Mouse (Mus musculus): ENCODE data around the gene Tox2. TPM values are rescaled to one million over a fixed set of nuclear protein-coding genes. Genes with fewer than 3 reads are reported as not detected.

Tox2 gene
- polyA plus RNA-seq, 1 experiment from 2014 or later: 4.4 TPM

DNA sequence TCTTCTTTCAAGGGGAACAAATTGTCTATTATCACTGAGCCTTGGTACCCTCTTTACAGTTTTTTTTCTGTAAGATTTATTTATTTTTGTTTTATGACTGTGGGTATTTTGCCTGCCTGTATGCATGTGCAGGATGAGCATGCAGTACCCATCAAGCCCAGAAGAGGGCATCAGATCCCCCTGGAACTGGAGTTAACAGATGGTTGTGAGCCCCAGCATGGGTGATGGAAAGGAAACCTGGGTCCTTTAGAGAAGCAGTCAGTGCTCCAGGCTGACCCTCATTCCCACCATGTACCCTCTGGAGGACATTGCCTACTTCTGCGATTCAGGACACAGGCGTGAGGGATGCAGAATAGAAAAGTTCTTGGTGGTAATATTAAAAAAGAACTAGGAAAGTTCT lies 4.4 kb downstream of the Tox2 start:
- H3K27me3 ChIP-seq: peaks cover 44% of the 10 kb centered on the region
- H3K4me2 ChIP-seq: no peak overlapping the region
- H3K9ac ChIP-seq: no peak overlapping the region
- peaks cover 7% of the 10 kb centered on the region for H3K9me3 ChIP-seq
- no peak for ATAC-seq (ENCODE audit: insufficient number of reproducible peaks, low FRiP score, low TSS enrichment, low read depth)
- H3K4me3 ChIP-seq: no peak overlapping the region
- H3K4me1 ChIP-seq: peaks cover 39% of the 10 kb centered on the region
- no peaks in the 10 kb centered on the region for H3K36me3 ChIP-seq
- WGBS: 96% methylated on average over 2 of the region's 2 CpGs
- no peak overlapping the region for H3K27ac ChIP-seq

GRCm38 (mm10) chr2:163209139-163209538 lies 6.2 kb downstream of the Tox2 start:
- WGBS: 68% methylated on average over 8 of the region's 8 CpGs
- H3K9me3 ChIP-seq: peaks cover 7% of the 10 kb centered on the region
- peaks cover 21% of the 10 kb centered on the region for H3K4me1 ChIP-seq
- H3K36me3 ChIP-seq: no peaks in the 10 kb centered on the region
- H3K4me3 ChIP-seq: no peak overlapping the region
- peaks cover 26% of the 10 kb centered on the region for H3K27me3 ChIP-seq
- H3K27ac ChIP-seq: no peak overlapping the region
- H3K4me2 ChIP-seq: no peak overlapping the region
- ATAC-seq (ENCODE audit: insufficient number of reproducible peaks, low FRiP score, low TSS enrichment, low read depth): no peak
- no peak overlapping the region for H3K9ac ChIP-seq

GRCm38 (mm10) chr2:163213085-163213484 lies 10.2 kb downstream of the Tox2 start:
- Histone ChIP-seq H3K9me3 (no peaks in the 10 kb centered on the region), H3K4me2 (no peak overlapping the region), H3K36me3 (no peaks in the 10 kb centered on the region), H3K4me3 (no peak overlapping the region), H3K27ac (no peak overlapping the region), H3K4me1 (peaks cover 10% of the 10 kb centered on the region; the same call in 1 of the 2 replicates), H3K27me3 (peaks cover 3% of the 10 kb centered on the region; the same call in 1 of the 2 replicates), H3K9ac (no peak overlapping the region)
- WGBS: 15% methylated on average over 3 of the region's 3 CpGs
- no peak for ATAC-seq (ENCODE audit: insufficient number of reproducible peaks, low FRiP score, low TSS enrichment, low read depth)

GRCm38 (mm10) chr2:163218095-163218494 lies 15.2 kb downstream of the Tox2 start:
- no peak overlapping the region for H3K27ac ChIP-seq
- H3K9me3 ChIP-seq: no peaks in the 10 kb centered on the region
- no peak overlapping the region for H3K4me3 ChIP-seq
- H3K27me3 ChIP-seq: peaks cover 15% of the 10 kb centered on the region; the same call in 1 of the 2 replicates
- H3K4me2 ChIP-seq: no peak overlapping the region
- H3K9ac ChIP-seq: no peak overlapping the region
- no peaks in the 10 kb centered on the region for H3K36me3 ChIP-seq
- peaks cover 5% of the 10 kb centered on the region; the same call in 1 of the 2 replicates for H3K4me1 ChIP-seq
- no peak for ATAC-seq (ENCODE audit: insufficient number of reproducible peaks, low FRiP score, low TSS enrichment, low read depth)
- WGBS: 65% methylated on average over 3 of the region's 3 CpGs

DNA sequence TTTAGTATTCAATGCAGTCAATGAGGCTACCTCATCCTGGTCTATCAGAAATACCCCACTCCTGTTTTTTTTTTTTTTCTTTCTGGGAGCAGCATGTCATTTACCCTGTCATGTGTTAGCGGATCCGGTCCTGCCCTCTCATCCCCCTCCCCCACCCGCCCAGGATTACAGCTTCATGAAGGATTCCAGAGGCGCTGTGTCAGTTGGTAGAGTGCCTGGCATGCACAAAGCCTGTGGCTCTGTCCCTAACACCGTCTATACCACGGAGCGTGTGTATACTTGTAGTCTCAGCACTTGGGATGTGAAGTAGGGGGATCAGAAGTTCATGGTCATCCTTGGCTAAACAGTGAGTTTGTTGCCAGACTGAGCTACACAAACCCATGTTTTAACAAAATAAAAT lies 15.6 kb downstream of the Tox2 start:
- H3K4me2 ChIP-seq: no peak overlapping the region

DNA sequence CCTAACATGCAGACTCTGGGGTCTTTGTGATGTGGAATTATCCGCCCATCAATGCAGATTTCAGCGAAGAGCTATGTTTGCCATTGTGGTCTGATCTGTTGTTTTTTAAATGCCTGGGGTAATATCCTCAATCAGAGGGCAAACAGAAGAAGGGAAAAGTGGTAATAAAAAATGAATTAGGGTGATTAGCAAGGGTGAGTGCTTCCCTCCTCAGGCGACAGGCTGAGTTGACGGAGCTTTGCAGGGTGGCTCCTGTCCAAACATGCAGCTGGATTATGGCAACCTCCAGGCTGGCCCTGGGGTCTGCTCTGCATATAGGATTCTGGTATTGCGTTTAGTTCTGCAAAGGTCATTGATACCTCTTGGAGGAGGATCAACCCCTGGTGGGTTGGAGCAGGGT lies 16.5 kb downstream of the Tox2 start:
- Histone ChIP-seq H3K4me2 (no peak overlapping the region), H3K9ac (no peak overlapping the region)
- no peak for ATAC-seq (ENCODE audit: insufficient number of reproducible peaks, low FRiP score, low TSS enrichment, low read depth)

More for the DNA sequence above, 15.6 kb downstream of the Tox2 start:
- Histone ChIP-seq H3K4me3 (no peak overlapping the region), H3K36me3 (no peaks in the 10 kb centered on the region), H3K4me1 (peaks cover 5% of the 10 kb centered on the region; the same call in 1 of the 2 replicates), H3K9me3 (no peaks in the 10 kb centered on the region), H3K9ac (no peak overlapping the region), H3K27me3 (peaks cover 15% of the 10 kb centered on the region; the same call in 1 of the 2 replicates), H3K27ac (no peak overlapping the region)
- ATAC-seq (ENCODE audit: insufficient number of reproducible peaks, low FRiP score, low TSS enrichment, low read depth): no peak
- 61% methylated on average over 7 of the region's 7 CpGs for WGBS

DNA sequence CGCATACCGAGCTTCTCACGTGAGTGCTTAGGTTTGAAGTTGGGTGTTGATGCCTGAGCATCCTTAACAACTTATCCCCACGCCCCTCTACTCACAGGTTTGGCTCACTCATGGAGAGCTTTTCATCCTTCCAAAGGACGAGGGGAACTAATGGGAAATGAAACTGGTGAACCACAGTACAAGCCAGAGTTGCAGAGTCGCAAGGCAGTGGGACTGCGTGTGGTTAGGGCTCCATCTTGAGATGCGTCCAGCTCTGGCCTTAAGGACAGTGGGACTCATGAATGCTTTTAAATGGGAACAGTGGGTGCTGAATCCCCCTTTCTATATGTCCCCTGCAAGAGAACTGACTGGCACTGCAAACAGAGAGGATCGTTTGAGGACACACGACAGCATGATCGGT lies 17.8 kb downstream of the Tox2 start:
- Histone ChIP-seq H3K27me3 (peaks cover 19% of the 10 kb centered on the region; the same call in 1 of the 2 replicates), H3K4me3 (no peak overlapping the region), H3K36me3 (no peaks in the 10 kb centered on the region), H3K9me3 (no peaks in the 10 kb centered on the region), H3K4me1 (peaks cover 10% of the 10 kb centered on the region; the same call in 1 of the 2 replicates), H3K4me2 (no peak overlapping the region), H3K27ac (no peak overlapping the region), H3K9ac (no peak overlapping the region)
- ATAC-seq (ENCODE audit: insufficient number of reproducible peaks, low FRiP score, low TSS enrichment, low read depth): no peak
- 90% methylated on average over 11 of the region's 11 CpGs for WGBS

More for the DNA sequence above, 16.5 kb downstream of the Tox2 start:
- Histone ChIP-seq H3K9me3 (no peaks in the 10 kb centered on the region), H3K27ac (no peak overlapping the region), H3K36me3 (no peaks in the 10 kb centered on the region), H3K27me3 (peaks cover 19% of the 10 kb centered on the region; the same call in 1 of the 2 replicates), H3K4me3 (no peak overlapping the region), H3K4me1 (peaks cover 5% of the 10 kb centered on the region; the same call in 1 of the 2 replicates)
- WGBS: 38% methylated on average over 5 of the region's 5 CpGs

- H3K36me3 ChIP-seq: no peaks in the 10 kb centered on the region
- H3K9ac ChIP-seq: no peak overlapping the region
- H3K4me3 ChIP-seq: no peak overlapping the region
- WGBS: 64% methylated on average over 15 of the region's 15 CpGs
- H3K4me1 ChIP-seq: peaks cover 17% of the 10 kb centered on the region; the same call in 1 of the 2 replicates
- H3K27ac ChIP-seq: no peak overlapping the region
- H3K27me3 ChIP-seq: peaks cover 16% of the 10 kb centered on the region; the same call in 1 of the 2 replicates
- ATAC-seq (ENCODE audit: insufficient number of reproducible peaks, low FRiP score, low TSS enrichment, low read depth): no peak
- no peak overlapping the region for H3K4me2 ChIP-seq
- no peaks in the 10 kb centered on the region for H3K9me3 ChIP-seq
These were observed 22.4 kb downstream of the Tox2 start for GRCm38 (mm10) chr2:163225302-163225701.

DNA sequence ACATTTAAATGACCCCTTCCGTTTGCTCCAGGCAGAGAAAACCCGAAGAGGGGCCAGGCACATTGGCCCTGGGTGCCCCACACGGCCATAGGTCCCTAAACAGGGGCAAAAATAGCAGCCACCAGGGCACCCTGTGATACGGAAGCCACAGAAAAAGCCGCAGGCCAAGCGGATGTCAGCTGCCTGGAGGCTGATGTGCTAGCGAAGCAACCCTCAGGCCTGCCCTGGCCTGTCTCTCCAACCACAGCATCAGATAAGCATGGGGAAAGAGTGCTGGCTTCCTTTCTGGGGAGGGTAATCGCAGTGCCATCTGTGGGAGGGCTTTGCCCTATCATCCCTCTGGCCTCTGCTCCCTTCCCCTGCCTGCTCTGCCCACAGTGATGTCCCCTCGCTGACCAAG lies 26.1 kb downstream of the Tox2 start:
- WGBS: 72% methylated on average over 9 of the region's 9 CpGs
- H3K9me3 ChIP-seq: no peaks in the 10 kb centered on the region
- ATAC-seq (ENCODE audit: insufficient number of reproducible peaks, low FRiP score, low TSS enrichment, low read depth): no peak
- peaks cover 17% of the 10 kb centered on the region; the same call in 1 of the 2 replicates for H3K4me1 ChIP-seq
- H3K36me3 ChIP-seq: no peaks in the 10 kb centered on the region
- H3K27me3 ChIP-seq: 0 out of 2 replicates have a peak, but pooled peaks cover 7% of the 10 kb centered on the region
- no peak overlapping the region for H3K9ac ChIP-seq
- H3K27ac ChIP-seq: no peak overlapping the region
- no peak overlapping the region for H3K4me2 ChIP-seq
- H3K4me3 ChIP-seq: no peak overlapping the region

- Histone ChIP-seq H3K9me3 (no peaks in the 10 kb centered on the region), H3K4me1 (peaks cover 15% of the 10 kb centered on the region), H3K36me3 (no peaks in the 10 kb centered on the region), H3K9ac (no peak overlapping the region), H3K27me3 (0 out of 2 replicates have a peak, but pooled peaks cover 7% of the 10 kb centered on the region), H3K27ac (no peak overlapping the region), H3K4me3 (no peak overlapping the region), H3K4me2 (no peak overlapping the region)
- no peak for ATAC-seq (ENCODE audit: insufficient number of reproducible peaks, low FRiP score, low TSS enrichment, low read depth)
- 70% methylated on average over 13 of the region's 13 CpGs for WGBS
These were observed 29.0 kb downstream of the Tox2 start for GRCm38 (mm10) chr2:163231781-163232534.

DNA sequence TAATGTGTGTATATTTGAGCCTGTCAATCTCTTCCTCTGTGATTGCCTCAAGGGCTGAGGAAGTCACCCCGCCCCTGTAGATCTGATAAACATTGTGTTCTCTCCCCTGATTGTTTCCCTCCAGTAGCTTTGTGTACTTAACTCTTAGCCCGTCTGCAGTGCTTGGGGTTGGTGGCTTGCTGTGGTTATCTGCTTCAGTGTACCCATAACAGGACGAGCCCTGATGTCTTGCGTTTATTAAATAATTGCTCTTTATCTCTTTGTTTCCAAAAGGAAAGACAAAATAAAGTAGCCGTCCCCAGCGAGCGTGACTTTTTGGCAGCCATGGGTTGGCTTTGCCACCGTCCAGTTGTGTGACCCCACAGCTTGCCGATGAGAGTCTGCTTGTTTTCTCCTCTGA lies 30.7 kb downstream of the Tox2 start:
- H3K4me1 ChIP-seq: peaks cover 10% of the 10 kb centered on the region
- ATAC-seq (ENCODE audit: insufficient number of reproducible peaks, low FRiP score, low TSS enrichment, low read depth): no peak
- H3K9me3 ChIP-seq: no peaks in the 10 kb centered on the region
- H3K4me2 ChIP-seq: no peak overlapping the region
- 0 out of 2 replicates have a peak, but pooled peaks cover 7% of the 10 kb centered on the region for H3K27me3 ChIP-seq
- no peak overlapping the region for H3K4me3 ChIP-seq
- no peak overlapping the region for H3K27ac ChIP-seq
- no peaks in the 10 kb centered on the region for H3K36me3 ChIP-seq
- no peak overlapping the region for H3K9ac ChIP-seq
- WGBS: 77% methylated on average over 9 of the region's 9 CpGs

GRCm38 (mm10) chr2:163236057-163236456 lies 33.1 kb downstream of the Tox2 start:
- Histone ChIP-seq H3K4me3 (no peak overlapping the region), H3K27me3 (0 out of 2 replicates have a peak, but pooled peaks cover under 1% of the 10 kb centered on the region), H3K9me3 (no peaks in the 10 kb centered on the region), H3K4me1 (peaks cover 10% of the 10 kb centered on the region), H3K4me2 (no peak overlapping the region), H3K36me3 (no peaks in the 10 kb centered on the region), H3K27ac (no peak overlapping the region), H3K9ac (no peak overlapping the region)
- 54% methylated on average over 7 of the region's 7 CpGs for WGBS
- no peak for ATAC-seq (ENCODE audit: insufficient number of reproducible peaks, low FRiP score, low TSS enrichment, low read depth)

Measured in limb, embryonic 15.5 days (tissue).